Mouse (Mus musculus) embryonic facial prominence, embryonic 10.5 days (tissue): ENCODE measurements around the gene Nop9. TPM values are rescaled to one million over a fixed set of nuclear protein-coding genes. Genes with fewer than 3 reads are reported as not detected.

Experiments
- DNase-seq: peaks from one replicate; pipeline ENCODE4 v3.0.0-alpha.2; 2017; ENCODE audit warnings: low spot score
- H3K27ac ChIP-seq: fragments of 300-500 bp; sonication (generic); replicated peaks from 2 replicates; pipeline ENCODE4 v1.5.1; 2016; ENCODE audit warnings: mild to moderate bottlenecking
- H3K27me3 ChIP-seq: fragments of 300-500 bp; sonication (generic); replicated peaks from 2 replicates; pipeline ENCODE4 v1.6.1; 2016; ENCODE audit warnings: low read depth, mild to moderate bottlenecking; ENCODE audit not compliant: poor library complexity, severe bottlenecking
- H3K36me3 ChIP-seq: fragments of 300-500 bp; sonication (generic); replicated peaks from 2 replicates; pipeline ENCODE4 v1.6.1; 2016; ENCODE audit warnings: mild to moderate bottlenecking, moderate library complexity
- H3K4me1 ChIP-seq: fragments of 300-500 bp; sonication (generic); 2 replicates; pipeline ENCODE4 v1.6.1; 2016
- H3K4me3 ChIP-seq: fragments of 300-500 bp; sonication (generic); 2 replicates; pipeline ENCODE4 v1.5.1; 2016; ENCODE audit warnings: mild to moderate bottlenecking, moderate library complexity
- H3K9me3 ChIP-seq: fragments of 300-500 bp; sonication (generic); 2 replicates; pipeline ENCODE4 v1.6.1; 2016; ENCODE audit warnings: mild to moderate bottlenecking
- WGBS: fragments of 180-500 bp; shearing (Covaris S2); methylation state at CpG from one replicate; pipeline ENCODE4 v1.1.7; 2016; 5-methylcytosine and 5-hydroxymethylcytosine counted together
- polyA plus RNA-seq: library from polyadenylated mRNA; unstranded; fragments of >200 nt; fragmentation: Nextera tagmentation; extraction: Ambion mirVana; gene quantifications from 2 replicates; pipeline ENCODE4 v1.2.1, GENCODE M21; 2016

Gene Nop9
- 59.1 and 64.5 TPM in 2 replicates for polyA plus RNA-seq

GRCm38 (mm10) chr14:55745180-55745860 lies at the start of gene Nop9, which contains the start of gene Dhrs1:
Nop9 (plus strand) TSS chr14:55745693.
Dhrs1 (minus strand) TSS chr14:55745690.
- WGBS, result 2% methylated on average over 48 of the region's 48 CpGs
- Histone ChIP-seq H3K27ac (peak within 1 kb of the TSS; percentile 85), H3K4me1 (peaks cover 35% of the 10 kb centered on the region), H3K27me3 (no peaks in the 10 kb centered on the region), H3K9me3 (no peaks in the 10 kb centered on the region), H3K4me3 (peak within 1 kb of the TSS; percentile 90), H3K36me3 (peaks cover 47% of the 10 kb centered on the region)
- peak; percentile 96 for DNase-seq

GRCm38 (mm10) chr14:55697226-55697625 lies 48.3 kb upstream of the Nop9 start:
- Histone ChIP-seq H3K4me3 (no peak overlapping the region), H3K9me3 (no peaks in the 10 kb centered on the region), H3K36me3 (no peaks in the 10 kb centered on the region), H3K4me1 (peaks cover 3% of the 10 kb centered on the region; the same call in 1 of the 2 replicates), H3K27ac (no peak overlapping the region), H3K27me3 (no peaks in the 10 kb centered on the region)
- DNase-seq, result no peak
- WGBS, result 83% methylated on average over 4 of the region's 4 CpGs

- DNase-seq, result no peak
- H3K36me3 ChIP-seq, result no peaks in the 10 kb centered on the region
- no peak overlapping the region for H3K27ac ChIP-seq
- H3K9me3 ChIP-seq, result no peaks in the 10 kb centered on the region
- H3K4me1 ChIP-seq, result peaks cover 3% of the 10 kb centered on the region; the same call in 1 of the 2 replicates
- no peak overlapping the region for H3K4me3 ChIP-seq
- 65% methylated on average over 9 of the region's 9 CpGs for WGBS
- H3K27me3 ChIP-seq, result no peaks in the 10 kb centered on the region
Measured at GRCm38 (mm10) chr14:55701131-55701530, 44.4 kb upstream of the Nop9 start.

GRCm38 (mm10) chr14:55702761-55703160 lies 42.7 kb upstream of the Nop9 start:
- Histone ChIP-seq H3K9me3 (no peaks in the 10 kb centered on the region), H3K27ac (no peak overlapping the region), H3K27me3 (no peaks in the 10 kb centered on the region), H3K4me1 (peaks cover 3% of the 10 kb centered on the region; the same call in 1 of the 2 replicates), H3K36me3 (no peaks in the 10 kb centered on the region), H3K4me3 (no peak overlapping the region)
- WGBS, result 70% methylated on average over 6 of the region's 6 CpGs
- no peak for DNase-seq

GRCm38 (mm10) chr14:55706051-55706600 lies 39.4 kb upstream of the Nop9 start:
- H3K4me3 ChIP-seq, result no peak overlapping the region
- peaks cover 5% of the 10 kb centered on the region; the same call in 1 of the 2 replicates for H3K4me1 ChIP-seq
- H3K36me3 ChIP-seq, result no peaks in the 10 kb centered on the region
- 91% methylated on average over 8 of the region's 8 CpGs for WGBS
- H3K27ac ChIP-seq, result no peak overlapping the region
- DNase-seq, result no peak
- H3K27me3 ChIP-seq, result no peaks in the 10 kb centered on the region
- H3K9me3 ChIP-seq, result no peaks in the 10 kb centered on the region

- H3K9me3 ChIP-seq, result no peaks in the 10 kb centered on the region
- no peaks in the 10 kb centered on the region for H3K36me3 ChIP-seq
- H3K27me3 ChIP-seq, result peaks cover 11% of the 10 kb centered on the region
- H3K4me1 ChIP-seq, result peaks cover 5% of the 10 kb centered on the region; the same call in 1 of the 2 replicates
- H3K27ac ChIP-seq, result no peak overlapping the region
- H3K4me3 ChIP-seq, result no peak overlapping the region
- 75% methylated on average over 5 of the region's 5 CpGs for WGBS
- no peak for DNase-seq
Measured at GRCm38 (mm10) chr14:55707397-55707796, 38.1 kb upstream of the Nop9 start.

- DNase-seq, result no peak
- 91% methylated on average over 4 of the region's 4 CpGs for WGBS
- H3K27me3 ChIP-seq, result peaks cover 30% of the 10 kb centered on the region
Measured at GRCm38 (mm10) chr14:55709509-55709908, 36.0 kb upstream of the Nop9 start.

GRCm38 (mm10) chr14:55711786-55712185 lies 33.7 kb upstream of the Nop9 start:
- DNase-seq, result no peak
- Histone ChIP-seq H3K27me3 (peaks cover 30% of the 10 kb centered on the region), H3K9me3 (no peaks in the 10 kb centered on the region), H3K4me1 (peaks cover 24% of the 10 kb centered on the region), H3K36me3 (peaks cover 7% of the 10 kb centered on the region), H3K27ac (no peak overlapping the region), H3K4me3 (no peak overlapping the region)
- WGBS, result 76% methylated on average over 7 of the region's 7 CpGs

More at GRCm38 (mm10) chr14:55709509-55709908, 36.0 kb upstream of the Nop9 start:
- H3K9me3 ChIP-seq, result no peaks in the 10 kb centered on the region
- H3K4me3 ChIP-seq, result no peak overlapping the region
- H3K27ac ChIP-seq, result no peak overlapping the region
- H3K4me1 ChIP-seq, result peaks cover 18% of the 10 kb centered on the region
- H3K36me3 ChIP-seq, result no peaks in the 10 kb centered on the region

GRCm38 (mm10) chr14:55713007-55713728 lies 32.3 kb upstream of the Nop9 start:
- Histone ChIP-seq H3K4me3 (peak overlapping the region; percentile 39), H3K9me3 (no peaks in the 10 kb centered on the region), H3K4me1 (peaks cover 32% of the 10 kb centered on the region), H3K36me3 (peaks cover 20% of the 10 kb centered on the region), H3K27me3 (peaks cover 30% of the 10 kb centered on the region), H3K27ac (no peak overlapping the region)
- WGBS, result 12% methylated on average over 25 of the region's 25 CpGs
- peak; percentile 30 for DNase-seq

- H3K4me3 ChIP-seq, result peak within 1 kb of the TSS; percentile 39
- DNase-seq, result no peak
- peaks cover 32% of the 10 kb centered on the region for H3K4me1 ChIP-seq
- H3K36me3 ChIP-seq, result peaks cover 26% of the 10 kb centered on the region
- H3K9me3 ChIP-seq, result no peaks in the 10 kb centered on the region
- 21% methylated on average over 4 of the region's 4 CpGs for WGBS
- H3K27ac ChIP-seq, result no peak within 1 kb of the TSS
- H3K27me3 ChIP-seq, result peaks cover 30% of the 10 kb centered on the region
Measured at GRCm38 (mm10) chr14:55713729-55714122, 31.8 kb upstream of the Nop9 start, which contains the start of gene Tgm1. Tgm1 (minus strand) TSS chr14:55713926.

GRCm38 (mm10) chr14:55714893-55715292 lies 30.6 kb upstream of the Nop9 start:
- no peak for DNase-seq
- Histone ChIP-seq H3K27me3 (peaks cover 30% of the 10 kb centered on the region), H3K36me3 (peaks cover 37% of the 10 kb centered on the region), H3K27ac (no peak overlapping the region), H3K9me3 (no peaks in the 10 kb centered on the region), H3K4me3 (no peak overlapping the region), H3K4me1 (peaks cover 32% of the 10 kb centered on the region)
- 35% methylated on average over 6 of the region's 6 CpGs for WGBS

GRCm38 (mm10) chr14:55716271-55716670 lies 29.2 kb upstream of the Nop9 start:
- Histone ChIP-seq H3K36me3 (peaks cover 41% of the 10 kb centered on the region), H3K4me3 (no peak overlapping the region), H3K9me3 (no peaks in the 10 kb centered on the region), H3K27ac (no peak overlapping the region), H3K4me1 (peaks cover 34% of the 10 kb centered on the region), H3K27me3 (peaks cover 30% of the 10 kb centered on the region)
- WGBS, result 92% methylated on average over 6 of the region's 6 CpGs
- DNase-seq, result no peak
